Mouse (Mus musculus) thymus, postnatal 10 days (tissue): Measurements from ENCODE around the gene Armh3.
"Not testable (repeated sequence)": the region's sequence is repeated elsewhere in the genome, so short reads cannot be mapped to it uniquely, and the experiment has no call there.

ENCODE experiments used
- DNase-seq, 2 experiments: peaks; one replicate each; pipeline ENCODE4 v3.0.0; 2021; ENCODE audit warnings: low spot score in 2 of 2

Armh3 gene

DNA sequence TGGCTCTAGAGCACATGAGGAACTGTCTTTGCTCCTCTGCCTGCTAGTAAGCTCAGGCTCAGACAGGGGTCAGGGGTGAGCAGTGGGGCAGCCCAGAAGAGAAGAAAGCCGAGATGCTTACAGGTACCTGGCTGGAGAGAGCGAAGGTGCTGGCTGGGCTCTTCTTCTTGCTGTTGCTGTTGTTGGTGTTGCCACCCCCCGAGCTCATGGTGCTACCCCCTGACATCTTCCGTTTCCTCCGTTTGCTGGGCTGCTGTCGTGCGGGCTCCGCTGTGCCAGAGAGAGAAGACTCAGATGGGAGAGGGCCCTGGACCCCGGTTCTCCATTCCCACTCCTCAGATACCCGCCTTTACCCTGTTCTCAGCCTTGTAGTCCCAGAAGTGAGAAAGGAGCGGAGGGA lies 35.6 kb upstream of the Armh3 start:
- DNase-seq = no peak

- DNase-seq = no peak
Observed at GRCm38 (mm10) chr19:46032731-46033510, 34.6 kb upstream of the Armh3 start.

DNA sequence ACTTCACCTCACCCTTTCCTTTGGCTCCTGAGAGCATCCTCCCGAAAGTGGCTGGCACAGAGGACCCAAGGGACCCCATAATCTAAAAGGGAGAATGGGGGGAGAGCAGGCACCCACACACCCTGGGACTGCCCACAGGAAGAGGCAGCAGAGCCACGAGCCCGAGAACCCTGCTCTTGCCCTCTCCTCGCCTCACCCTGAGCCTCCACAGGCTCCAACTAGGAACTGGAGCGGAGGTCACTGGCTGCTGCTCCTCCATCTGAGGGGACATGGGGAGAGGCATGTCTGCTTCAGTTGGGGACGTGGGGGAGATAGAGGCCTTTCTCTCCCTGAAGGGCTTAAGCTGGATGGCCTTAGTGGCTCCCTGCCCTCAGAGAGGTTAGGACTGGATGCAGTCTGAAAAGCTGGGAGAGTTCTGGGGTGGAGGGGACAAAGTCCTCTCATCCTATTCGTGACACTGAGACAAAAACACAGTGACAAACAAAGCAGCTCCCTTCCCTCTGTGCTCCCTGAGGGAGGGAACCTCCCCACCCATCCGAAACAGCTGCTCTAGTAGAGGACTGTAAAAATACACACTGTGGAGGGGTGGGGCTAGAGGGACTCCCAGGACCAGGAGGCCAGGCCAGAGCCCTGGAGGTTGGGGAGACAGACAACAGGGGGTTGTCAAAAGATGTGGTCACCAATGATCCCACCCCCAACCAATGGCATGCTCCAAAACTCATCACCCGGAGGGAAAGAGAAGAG lies 33.6 kb upstream of the Armh3 start:
- no peak for DNase-seq

GRCm38 (mm10) chr19:46030196-46030983 lies 32.1 kb upstream of the Armh3 start:
- no peak for DNase-seq

- no peak for DNase-seq
Observed at GRCm38 (mm10) chr19:46029652-46030051, 31.4 kb upstream of the Armh3 start.

- no peak for DNase-seq
Observed at GRCm38 (mm10) chr19:46028747-46029320, 30.5 kb upstream of the Armh3 start.

- no peak for DNase-seq
Observed at GRCm38 (mm10) chr19:46026567-46026966, 28.3 kb upstream of the Armh3 start.

DNA sequence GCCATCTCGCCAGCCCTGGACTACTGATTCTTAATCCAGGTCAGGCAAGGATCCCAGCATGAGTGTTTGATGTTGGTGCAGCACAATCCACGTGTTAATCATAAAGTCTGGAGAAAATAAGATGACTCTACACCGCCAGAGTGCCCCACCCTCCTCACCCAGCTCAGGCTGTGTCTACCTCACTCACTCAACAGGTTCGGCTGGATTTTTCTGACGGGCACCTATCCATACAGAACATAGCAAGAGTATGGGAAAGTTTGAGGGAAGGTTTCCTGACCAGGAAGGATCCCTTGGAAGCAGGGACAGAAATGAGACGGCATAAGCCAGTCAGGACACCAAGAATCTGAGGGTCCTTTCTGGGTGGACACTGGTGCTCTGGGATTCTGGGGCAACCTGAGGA lies 26.7 kb upstream of the Armh3 start:
- no peak for DNase-seq

- DNase-seq = no peak
Observed at GRCm38 (mm10) chr19:46016023-46016422, 17.7 kb upstream of the Armh3 start.

DNA sequence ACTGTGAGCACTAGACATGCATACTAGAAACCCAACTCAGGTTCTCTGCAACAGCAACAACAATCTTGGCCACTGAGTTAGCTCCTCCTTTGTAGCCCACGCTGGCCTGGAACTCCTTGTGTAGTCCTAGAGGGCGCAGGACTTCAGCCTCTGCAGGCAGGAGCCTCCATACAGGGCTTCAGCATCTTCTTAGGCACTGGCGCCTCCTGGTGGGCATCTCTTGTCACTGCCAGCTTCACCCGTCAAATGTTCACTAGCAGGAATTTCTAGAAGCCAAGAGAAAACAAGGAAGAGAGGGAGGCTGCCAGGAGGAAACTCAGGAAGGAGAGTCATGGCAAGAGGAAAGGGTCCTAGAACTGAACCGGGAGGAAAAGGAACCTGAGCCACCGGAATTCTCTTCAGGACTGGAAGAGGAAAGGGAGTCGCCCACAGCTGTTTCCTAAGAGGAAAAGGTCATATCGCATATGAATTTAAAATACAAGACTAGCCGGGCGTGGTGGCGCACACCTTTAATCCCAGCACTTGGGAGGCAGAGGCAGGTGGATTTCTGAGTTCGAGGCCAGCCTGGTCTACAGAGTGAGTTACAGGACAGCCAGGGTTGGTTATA lies 16.4 kb upstream of the Armh3 start:
- DNase-seq = peak; percentile 47 to 83

DNA sequence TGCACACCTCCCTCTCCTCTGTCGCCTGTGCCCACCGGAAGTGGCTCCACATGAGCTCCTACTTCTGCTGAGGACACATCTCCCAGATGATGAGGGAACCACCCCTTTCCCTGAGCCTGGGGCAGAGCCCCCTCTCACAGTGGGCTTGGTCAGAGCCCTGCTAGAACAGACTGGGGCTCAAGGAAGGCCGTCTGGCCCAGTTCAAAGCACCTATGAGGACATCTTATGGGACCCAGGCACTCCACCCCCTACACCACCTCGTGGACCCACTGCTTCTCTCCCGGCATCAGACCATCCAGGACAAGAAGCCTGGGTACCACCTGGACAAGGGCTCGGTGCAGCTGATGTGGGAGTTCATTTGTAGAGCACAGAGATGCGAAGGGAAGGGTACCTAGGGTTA lies 7.4 kb upstream of the Armh3 start:
- DNase-seq = no peak

- DNase-seq = no peak
Observed at GRCm38 (mm10) chr19:46004814-46005466, 6.7 kb upstream of the Armh3 start.

- DNase-seq = peak; percentile 52 to 67
Observed at GRCm38 (mm10) chr19:46003371-46004226, 5.3 kb upstream of the Armh3 start, which contains the start of gene Hps6. Gene Hps6 (plus strand): TSS chr19:46003508.

DNA sequence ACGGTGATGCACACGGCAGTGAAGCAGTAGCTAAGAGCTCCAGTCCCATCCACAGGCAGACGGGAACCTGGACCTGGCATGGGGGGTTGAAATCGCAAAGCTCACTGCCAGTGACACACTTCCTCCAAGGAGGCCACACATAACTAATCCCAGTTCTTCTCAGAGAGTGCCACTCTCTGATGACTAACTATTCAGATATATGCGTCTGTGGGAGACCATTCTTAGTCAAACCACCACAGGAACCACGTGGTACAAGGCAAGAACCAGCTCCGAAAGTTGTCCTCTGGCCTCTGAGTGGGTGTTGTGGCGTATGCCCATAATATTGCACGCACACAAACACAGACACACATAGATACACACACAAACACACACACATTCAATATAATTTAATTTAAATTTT lies 4.0 kb upstream of the Armh3 start:
- no peak for DNase-seq

DNA sequence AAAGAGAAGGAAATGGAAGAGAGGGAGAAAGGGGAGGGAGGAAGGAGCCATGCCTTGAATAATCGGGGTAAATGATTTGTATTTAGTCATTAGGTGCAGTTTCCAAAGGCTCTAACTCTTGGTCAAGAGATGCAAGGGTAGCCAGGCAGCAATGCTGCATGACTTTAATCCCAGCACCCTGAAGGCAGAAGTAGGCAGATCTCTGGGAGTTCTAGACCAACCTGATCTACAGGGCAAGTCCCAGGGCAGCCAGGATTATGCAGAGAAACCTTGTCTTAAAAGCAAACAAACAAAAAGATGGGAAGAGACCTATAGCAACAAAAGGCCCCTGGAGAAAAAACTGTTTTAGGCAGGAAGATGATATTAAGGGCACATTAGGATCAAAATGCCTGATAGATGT lies 1.1 kb upstream of the Armh3 start:
- DNase-seq = no peak

GRCm38 (mm10) chr19:45998694-45999217 lies 468 bp upstream of the Armh3 start:
- DNase-seq = no peak

DNA sequence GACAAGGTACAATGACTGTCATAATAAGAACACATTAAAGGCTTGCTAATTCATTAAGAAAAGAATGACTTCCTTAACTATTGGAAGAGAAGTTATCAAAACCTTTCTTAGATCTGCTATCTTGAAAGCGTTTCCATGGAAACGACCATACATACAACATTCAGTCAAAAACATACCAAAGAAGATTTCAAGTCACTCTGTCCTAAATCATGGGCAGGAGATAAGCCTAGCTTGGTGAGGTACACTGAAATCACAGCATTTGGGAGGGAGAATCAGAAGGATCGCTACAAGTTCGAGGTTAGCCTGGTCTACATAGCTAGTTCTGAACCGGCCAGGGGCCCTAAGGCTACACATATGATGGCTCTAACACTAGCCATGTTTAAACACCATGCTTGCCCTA lies 923 bp downstream of the Armh3 start:
- no peak for DNase-seq

DNA sequence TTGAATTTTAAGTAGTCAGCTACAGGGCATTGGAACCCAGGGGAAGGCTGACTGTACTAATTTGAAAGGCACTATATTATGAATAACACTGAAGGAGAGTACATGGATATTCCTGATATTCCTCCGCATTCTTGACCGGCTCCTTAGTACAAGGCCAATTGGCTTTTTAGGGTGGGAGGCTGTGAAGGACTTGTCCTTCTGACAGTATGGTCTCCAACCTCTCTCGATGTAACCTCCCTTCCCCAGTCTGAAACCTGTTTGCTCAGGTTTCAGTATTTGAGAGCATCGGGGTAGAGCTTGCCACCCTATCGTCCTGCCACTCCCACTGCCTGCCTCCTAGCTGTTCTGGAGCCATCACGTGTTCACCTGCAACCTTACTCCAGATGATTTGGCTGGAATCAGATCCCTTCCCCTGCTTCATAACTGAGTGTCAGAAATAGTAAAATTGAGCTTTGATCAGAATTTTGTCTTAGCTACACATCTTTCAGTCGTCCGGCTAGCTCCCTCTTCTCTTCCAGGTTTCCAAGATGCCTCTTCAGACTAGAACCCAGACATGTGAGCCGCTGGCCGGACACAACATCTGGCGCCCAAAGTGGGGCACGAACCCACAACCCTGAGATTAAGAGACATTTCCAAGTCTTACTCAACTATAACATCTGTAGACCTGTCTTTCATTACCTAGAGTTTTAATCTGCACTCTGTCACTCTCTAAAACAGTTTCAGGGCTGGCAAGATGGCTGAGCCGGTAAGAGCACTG lies 4.1 kb downstream of the Armh3 start:
- DNase-seq = no peak

- not testable (repeated sequence) for DNase-seq
Observed at GRCm38 (mm10) chr19:45993441-45993840, 4.8 kb downstream of the Armh3 start.
